Mouse (Mus musculus) forebrain, postnatal 0 days (tissue): ENCODE measurements around the gene Dclk1. TPM values are rescaled to one million over a fixed set of nuclear protein-coding genes. Genes with fewer than 3 reads are reported as not detected.
A peak's percentile ranks its signal among the peaks of the same experiment; 100 is the strongest.

ENCODE experiments used
- ATAC-seq: fragments of 200-750 bp; cut with Nextera tagmentation; 2 replicates; pipeline ENCODE4 v1.8.0; 2017; ENCODE audit warnings: mild to moderate bottlenecking, moderate library complexity
- DNase-seq: peaks from one replicate; pipeline ENCODE4 v3.0.0-alpha.2; 2015
- H3K27ac ChIP-seq: fragments of 300-500 bp; sonication (generic); 2 replicates; pipeline ENCODE4 v1.5.1; 2014; ENCODE audit warnings: low read depth, mild to moderate bottlenecking, antibody characterized with exemption, low read length, moderate library complexity, mixed read lengths
- H3K27me3 ChIP-seq: fragments of 300-500 bp; sonication (generic); 2 replicates; pipeline ENCODE4 v1.6.1; 2014; ENCODE audit warnings: mild to moderate bottlenecking, low read length, mixed read lengths; ENCODE audit not compliant: insufficient read depth
- H3K36me3 ChIP-seq: fragments of 300-500 bp; sonication (generic); 2 replicates; pipeline ENCODE4 v1.6.1; 2014; ENCODE audit warnings: mild to moderate bottlenecking, moderate library complexity; ENCODE audit not compliant: insufficient read depth
- H3K4me1 ChIP-seq: fragments of 300-500 bp; sonication (generic); 2 replicates; pipeline ENCODE4 v1.6.1; 2014; ENCODE audit warnings: antibody characterized with exemption; ENCODE audit not compliant: insufficient read depth
- H3K4me2 ChIP-seq: fragments of 300-500 bp; sonication (generic); 2 replicates; pipeline ENCODE4 v1.6.1; 2014; ENCODE audit warnings: low read depth, mild to moderate bottlenecking, moderate library complexity
- H3K4me3 ChIP-seq: fragments of 300-500 bp; sonication (generic); 2 replicates; pipeline ENCODE4 v1.5.1; 2014; ENCODE audit warnings: low read depth, low read length, mixed read lengths
- H3K9ac ChIP-seq: fragments of 300-500 bp; sonication (generic); 2 replicates; pipeline ENCODE4 v1.6.1; 2014; ENCODE audit warnings: mild to moderate bottlenecking
- H3K9me3 ChIP-seq: fragments of 300-500 bp; sonication (generic); 2 replicates; pipeline ENCODE4 v1.6.1; 2016; ENCODE audit warnings: low read length
- CTCF ChIP-seq: sonication (generic); IDR thresholded peaks from 2 replicates; pipeline ENCODE4 v1.5.1; 2016; ENCODE audit warnings: antibody characterized with exemption, control low read depth, low read depth
- WGBS: fragments of 180-500 bp; shearing (Covaris S2); extraction: QIAGEN DNeasy Blood & Tissue Kit; methylation state at CpG from one replicate; pipeline ENCODE4 v1.1.7; 2014; 5-methylcytosine and 5-hydroxymethylcytosine counted together
- polyA plus RNA-seq: library from polyadenylated mRNA; unstranded; fragments of >200 nt; fragmentation: Nextera tagmentation; extraction: Ambion mirVana; gene quantifications from 2 replicates; pipeline ENCODE4 v1.2.1, GENCODE M21; 2015
- total RNA-seq: library from RNA; depleted of rRNA; stranded (reverse); fragments of >200 nt; gene quantifications from 2 replicates; pipeline ENCODE4 v1.2.3, GENCODE M21; 2014

The Dclk1 gene
- total and polyA plus RNA-seq, 2 experiments from 2014 or later = 219 to 347 TPM

DNA sequence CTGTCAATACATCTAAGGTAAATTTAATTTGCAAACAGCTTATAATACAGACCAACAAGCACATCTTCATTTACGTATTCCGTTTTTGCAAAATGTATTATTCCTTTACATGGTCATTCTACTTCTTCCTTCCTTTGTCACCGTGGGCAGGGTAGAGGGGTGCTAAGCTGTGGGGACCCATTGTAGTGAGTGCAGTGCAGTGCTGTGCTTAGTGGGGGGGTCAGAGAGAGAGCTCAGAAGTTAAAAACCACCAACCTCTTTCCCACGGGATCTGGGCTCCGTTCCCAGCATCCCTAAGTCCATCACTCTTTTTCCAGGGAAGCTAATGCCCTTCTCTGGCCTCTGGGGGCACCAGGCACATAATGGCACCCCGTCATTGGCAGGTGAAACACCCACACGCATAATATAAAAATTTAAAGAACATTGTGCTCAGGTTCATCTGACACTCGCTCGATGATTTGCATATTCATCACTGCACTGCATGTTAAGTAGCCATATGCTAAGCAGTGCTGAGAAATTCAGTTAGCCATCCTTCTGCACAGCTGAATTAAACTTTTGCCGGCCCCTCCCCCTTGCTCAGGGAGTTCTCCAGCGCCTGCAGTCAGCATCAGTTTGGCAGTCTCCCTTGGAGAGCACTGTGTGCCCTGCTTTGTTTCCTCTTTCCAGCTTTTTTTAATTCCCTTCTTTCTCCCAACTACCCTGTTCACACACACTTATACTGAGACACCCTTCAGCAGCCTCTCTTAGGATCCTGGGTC is 181.7 kb downstream of the Dclk1 start:
- DNase-seq (peak; percentile 79), ATAC-seq (peak; percentile 95)
- Histone ChIP-seq H3K9me3 (no peaks in the 10 kb centered on the region), H3K27me3 (no peaks in the 10 kb centered on the region), H3K4me2 (peak overlapping the region; percentile 34), H3K9ac (0 out of 2 replicates have a peak overlapping the region, but pooled peaks have one; percentile 22), H3K4me1 (peaks cover 17% of the 10 kb centered on the region), H3K27ac (peak overlapping the region; percentile 82), H3K4me3 (0 out of 2 replicates have a peak overlapping the region, but pooled peaks have one; percentile 2), H3K36me3 (no peaks in the 10 kb centered on the region)
- WGBS = 9% methylated on average over 11 of the region's 11 CpGs
- TF ChIP-seq CTCF = peak; percentile 21; the same call in 1 of the 2 replicates

DNA sequence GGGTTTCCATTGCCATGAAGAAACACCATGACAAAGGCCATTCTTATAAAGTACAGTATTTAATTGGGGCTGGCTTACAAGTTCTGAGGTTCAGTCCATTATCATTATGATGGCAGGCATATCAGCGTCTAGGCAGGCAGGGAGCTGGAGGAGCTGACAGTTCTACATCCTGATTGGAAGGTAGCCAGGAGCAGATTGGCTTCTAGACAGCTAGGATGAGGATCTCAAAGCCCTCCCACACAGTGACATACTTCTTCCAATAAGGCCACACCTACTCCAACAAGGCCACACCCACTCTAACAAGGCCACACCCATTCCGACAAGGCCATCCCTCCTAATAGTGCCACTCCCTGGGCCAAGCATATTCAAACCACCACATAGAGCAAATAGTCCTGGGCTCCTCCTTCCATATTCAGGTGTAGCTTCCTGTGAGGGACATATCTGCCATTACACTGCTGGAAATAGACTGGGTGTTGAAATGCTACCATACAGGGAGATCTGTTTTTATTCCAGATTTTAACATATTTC is 187.9 kb downstream of the Dclk1 start:
- DNase-seq (no peak), ATAC-seq (peak; percentile 43; the same call in 1 of the 2 replicates)
- H3K4me2 ChIP-seq = no peak overlapping the region
- H3K27ac ChIP-seq = no peak overlapping the region
- no peak for TF ChIP-seq CTCF
- no peak overlapping the region for H3K9ac ChIP-seq
- whole genome bisulfite sequencing = 70% methylated on average over 2 of the region's 2 CpGs
- H3K9me3 ChIP-seq = no peaks in the 10 kb centered on the region
- no peaks in the 10 kb centered on the region for H3K36me3 ChIP-seq
- H3K27me3 ChIP-seq = no peaks in the 10 kb centered on the region
- no peak overlapping the region for H3K4me3 ChIP-seq
- no peaks in the 10 kb centered on the region for H3K4me1 ChIP-seq

DNA sequence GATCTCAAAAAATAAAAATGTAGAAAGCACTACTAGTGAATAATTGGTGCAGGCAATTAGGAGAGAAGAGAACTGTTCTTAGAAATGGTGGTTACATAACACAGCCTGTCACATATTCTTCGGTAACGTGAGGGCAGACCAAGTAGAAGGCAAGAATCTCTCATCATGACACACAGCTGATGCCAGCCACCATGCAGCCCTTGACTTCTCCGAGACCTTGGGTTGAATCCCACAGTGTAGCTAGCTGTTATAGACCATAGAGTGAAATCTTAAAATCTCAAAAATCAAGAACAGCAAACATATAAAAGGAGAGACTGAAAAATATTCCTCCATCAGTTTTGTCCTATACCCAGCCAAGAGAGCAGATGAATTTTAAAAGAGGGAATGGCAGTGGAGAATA is 189.1 kb downstream of the Dclk1 start:
- Histone ChIP-seq H3K36me3 (no peaks in the 10 kb centered on the region), H3K27me3 (no peaks in the 10 kb centered on the region), H3K9ac (no peak overlapping the region), H3K4me3 (no peak overlapping the region), H3K9me3 (no peaks in the 10 kb centered on the region), H3K4me1 (no peaks in the 10 kb centered on the region), H3K27ac (0 out of 2 replicates have a peak overlapping the region, but pooled peaks have one; percentile 29), H3K4me2 (no peak overlapping the region)
- no peak for TF ChIP-seq CTCF
- no peak for DNase-seq
- WGBS = 78% methylated on average over 3 of the region's 3 CpGs
- no peak for ATAC-seq

DNA sequence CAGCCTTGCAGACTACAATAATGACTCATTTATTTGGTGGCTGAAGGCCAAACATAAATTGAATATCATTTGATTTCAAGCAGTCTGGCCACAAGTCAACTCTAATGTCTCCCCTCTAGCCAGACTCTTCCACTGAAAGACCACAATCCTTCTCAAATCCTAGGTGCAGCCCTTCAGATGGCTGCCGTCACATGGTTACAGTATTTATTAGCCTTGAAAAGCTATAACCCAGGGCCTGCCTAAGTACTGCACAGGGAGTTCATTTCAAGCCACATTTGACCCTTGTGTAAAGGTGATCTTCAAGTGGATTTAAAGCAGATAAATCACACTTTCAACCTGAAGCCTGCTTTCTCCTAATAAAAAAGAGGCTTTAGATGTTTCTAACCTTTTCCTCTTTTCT is 192.1 kb downstream of the Dclk1 start:
- ATAC-seq (no peak), DNase-seq (no peak)
- H3K4me2 ChIP-seq = no peak overlapping the region
- H3K36me3 ChIP-seq = no peaks in the 10 kb centered on the region
- H3K4me3 ChIP-seq = no peak overlapping the region
- H3K27me3 ChIP-seq = no peaks in the 10 kb centered on the region
- H3K27ac ChIP-seq = no peak overlapping the region
- WGBS = 71% methylated on average over 1 of the region's 1 CpGs
- no peaks in the 10 kb centered on the region for H3K9me3 ChIP-seq
- TF ChIP-seq CTCF = no peak
- H3K4me1 ChIP-seq = no peaks in the 10 kb centered on the region; the same call in 1 of the 2 replicates
- H3K9ac ChIP-seq = no peak overlapping the region

DNA sequence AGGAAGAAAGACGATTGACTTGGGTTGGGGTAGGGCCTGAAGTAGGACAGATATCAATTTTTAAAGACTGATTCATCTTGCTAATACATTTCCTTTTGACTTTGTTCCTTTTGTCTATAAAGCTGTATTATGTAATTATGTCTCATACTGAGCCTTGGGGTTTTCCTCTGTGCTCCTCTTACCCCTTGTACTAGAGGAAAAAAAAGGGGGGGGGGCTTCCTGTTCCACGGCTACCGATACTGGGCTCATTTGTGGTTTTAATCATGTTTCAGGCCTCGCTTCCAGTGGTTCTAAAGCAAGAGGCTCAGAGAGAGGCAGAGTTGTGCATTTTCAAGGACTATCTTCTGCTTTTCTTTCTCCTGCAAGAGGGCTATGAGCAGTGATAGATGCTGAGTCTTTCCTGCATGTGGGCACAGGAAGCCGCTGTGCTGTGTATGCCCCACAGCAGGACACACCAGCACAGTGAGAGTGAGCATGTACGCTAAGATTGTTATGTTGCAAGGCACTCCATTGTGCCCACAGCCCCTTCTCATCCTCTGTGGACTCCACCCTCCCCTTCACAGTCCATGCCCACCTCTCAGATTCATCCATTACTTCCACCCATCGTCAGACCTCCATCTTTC is 196.8 kb downstream of the Dclk1 start:
- Histone ChIP-seq H3K4me1 (peaks cover 14% of the 10 kb centered on the region), H3K27me3 (no peaks in the 10 kb centered on the region), H3K27ac (no peak overlapping the region), H3K9ac (no peak overlapping the region), H3K4me2 (no peak overlapping the region), H3K9me3 (no peaks in the 10 kb centered on the region), H3K4me3 (no peak overlapping the region), H3K36me3 (no peaks in the 10 kb centered on the region)
- 78% methylated on average over 7 of the region's 7 CpGs for WGBS
- TF ChIP-seq CTCF = no peak
- DNase-seq = no peak
- ATAC-seq = no peak

DNA sequence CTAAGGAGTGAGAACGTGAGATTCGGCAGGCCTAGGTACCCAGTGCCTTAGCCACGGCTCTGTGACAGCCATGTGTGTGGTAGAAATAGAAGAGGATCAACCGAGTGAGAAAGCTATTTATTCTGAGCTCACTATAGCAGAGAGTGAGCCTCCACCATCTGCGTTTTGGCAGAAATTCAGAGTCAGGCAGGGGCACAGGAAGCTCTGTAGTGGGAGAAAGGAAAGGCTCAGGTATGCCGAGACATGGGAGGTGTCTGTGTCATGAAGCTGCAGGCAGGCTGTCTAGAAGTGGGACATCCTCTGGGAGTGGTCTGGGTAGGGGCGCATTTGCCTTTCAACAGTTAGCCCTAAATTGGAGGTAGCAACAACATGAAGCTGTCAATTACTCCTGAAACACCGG is 198.2 kb downstream of the Dclk1 start:
- no peak for TF ChIP-seq CTCF
- Histone ChIP-seq H3K27me3 (no peaks in the 10 kb centered on the region), H3K9ac (no peak overlapping the region), H3K4me3 (no peak overlapping the region), H3K27ac (peak overlapping the region; percentile 66), H3K4me1 (peaks cover 14% of the 10 kb centered on the region), H3K4me2 (no peak overlapping the region), H3K36me3 (no peaks in the 10 kb centered on the region), H3K9me3 (no peaks in the 10 kb centered on the region)
- DNase-seq (peak; percentile 51), ATAC-seq (peak; percentile 65)
- WGBS = 40% methylated on average over 8 of the region's 8 CpGs
